Mouse (Mus musculus): Measurements from ENCODE around the gene Tmem238.

- TF ChIP-seq CTCF (IDR thresholded peaks at IDR 0.05; ENCODE audit: low read depth, low read length) (no peak), TAL1 (conservative IDR thresholded peaks at IDR 0.05; ENCODE audit: low read depth, low read length) (no peak), GATA2 (IDR thresholded peaks at IDR 0.05; ENCODE audit: borderline replicate concordance, low read depth, low read length) (no peak), GATA1 (IDR thresholded peaks at IDR 0.05; ENCODE audit: borderline replicate concordance, low read length) (no peak), POLR2AphosphoS5 (IDR thresholded peaks at IDR 0.05; ENCODE audit: insufficient replicate concordance, low read depth, low read length) (no peak)
Observed at GRCm38 (mm10) chr7:4741672-4742481, 47.6 kb downstream of the Tmem238 start.

All from G1E (cell line).